Mouse (Mus musculus): ENCODE measurements at regions not wholly inside any gene's neighbourhood (a gene's known extent, or its start where the extent isn't known, plus 50 kb on each side); places are given as distances from the start of the nearest gene placed in this dataset.

- Histone ChIP-seq H3K27me3 (ENCODE audit: control insufficient read depth) (no peaks in the 10 kb centered on the region), H3K36me3 (ENCODE audit: control insufficient read depth) (no peaks in the 10 kb centered on the region), H3K4me1 (ENCODE audit: control insufficient read depth) (no peaks in the 10 kb centered on the region), H3K9me3 (ENCODE audit: control insufficient read depth, low read length) (no peaks in the 10 kb centered on the region), H3K4me3 (replicated peaks) (no peak overlapping the region)
- TF ChIP-seq GATA1 (IDR thresholded peaks at IDR 0.05; ENCODE audit: low read length) (no peak), TAL1 (IDR thresholded peaks at IDR 0.05; ENCODE audit: low read length) (no peak)
Measured at GRCm38 (mm10) chr10:120635818-120636543, 159.7 kb upstream of the Hmga2 start.

GRCm38 (mm10) chr10:120635194-120635593 lies 158.9 kb upstream of the Hmga2 start:
- H3K27me3 ChIP-seq (ENCODE audit: control insufficient read depth): no peaks in the 10 kb centered on the region
- no peaks in the 10 kb centered on the region for H3K36me3 ChIP-seq (ENCODE audit: control insufficient read depth)
- no peaks in the 10 kb centered on the region for H3K9me3 ChIP-seq (ENCODE audit: control insufficient read depth, low read length)
- H3K4me3 ChIP-seq (replicated peaks): no peak overlapping the region
- no peak for TF ChIP-seq TAL1 (IDR thresholded peaks at IDR 0.05; ENCODE audit: low read length)
- TF ChIP-seq GATA1 (IDR thresholded peaks at IDR 0.05; ENCODE audit: low read length): no peak
- no peaks in the 10 kb centered on the region for H3K4me1 ChIP-seq (ENCODE audit: control insufficient read depth)

GRCm38 (mm10) chr10:120632071-120632470 lies 155.8 kb upstream of the Hmga2 start:
- H3K9me3 ChIP-seq (ENCODE audit: control insufficient read depth, low read length): no peaks in the 10 kb centered on the region

GRCm38 (mm10) chr10:120628066-120628465 lies 151.8 kb upstream of the Hmga2 start:
- TF ChIP-seq GATA1 (IDR thresholded peaks at IDR 0.05; ENCODE audit: low read length) (no peak), TAL1 (IDR thresholded peaks at IDR 0.05; ENCODE audit: low read length) (no peak)
- no peaks in the 10 kb centered on the region for H3K4me1 ChIP-seq (ENCODE audit: control insufficient read depth)
- no peaks in the 10 kb centered on the region for H3K9me3 ChIP-seq (ENCODE audit: control insufficient read depth, low read length)

More at GRCm38 (mm10) chr10:120632071-120632470, 155.8 kb upstream of the Hmga2 start:
- H3K36me3 ChIP-seq (ENCODE audit: control insufficient read depth): no peaks in the 10 kb centered on the region
- TF ChIP-seq GATA1 (IDR thresholded peaks at IDR 0.05; ENCODE audit: low read length): no peak
- TF ChIP-seq TAL1 (IDR thresholded peaks at IDR 0.05; ENCODE audit: low read length): no peak
- H3K27me3 ChIP-seq (ENCODE audit: control insufficient read depth): no peaks in the 10 kb centered on the region
- H3K4me3 ChIP-seq (replicated peaks): no peak overlapping the region
- H3K4me1 ChIP-seq (ENCODE audit: control insufficient read depth): no peaks in the 10 kb centered on the region

GRCm38 (mm10) chr10:120625474-120625873 lies 149.2 kb upstream of the Hmga2 start:
- no peaks in the 10 kb centered on the region for H3K27me3 ChIP-seq (ENCODE audit: control insufficient read depth)
- no peak overlapping the region for H3K4me3 ChIP-seq (replicated peaks)
- TF ChIP-seq TAL1 (IDR thresholded peaks at IDR 0.05; ENCODE audit: low read length) (no peak), GATA1 (IDR thresholded peaks at IDR 0.05; ENCODE audit: low read length) (no peak)
- no peaks in the 10 kb centered on the region for H3K9me3 ChIP-seq (ENCODE audit: control insufficient read depth, low read length)
- no peaks in the 10 kb centered on the region for H3K4me1 ChIP-seq (ENCODE audit: control insufficient read depth)
- no peaks in the 10 kb centered on the region for H3K36me3 ChIP-seq (ENCODE audit: control insufficient read depth)

More at GRCm38 (mm10) chr10:120628066-120628465, 151.8 kb upstream of the Hmga2 start:
- no peaks in the 10 kb centered on the region for H3K36me3 ChIP-seq (ENCODE audit: control insufficient read depth)
- H3K4me3 ChIP-seq (replicated peaks): no peak overlapping the region
- no peaks in the 10 kb centered on the region for H3K27me3 ChIP-seq (ENCODE audit: control insufficient read depth)

- TF ChIP-seq TAL1 (IDR thresholded peaks at IDR 0.05; ENCODE audit: low read length): no peak
- TF ChIP-seq GATA1 (IDR thresholded peaks at IDR 0.05; ENCODE audit: low read length): no peak
- no peaks in the 10 kb centered on the region for H3K36me3 ChIP-seq (ENCODE audit: control insufficient read depth)
- H3K4me3 ChIP-seq (replicated peaks): no peak overlapping the region
- H3K27me3 ChIP-seq (ENCODE audit: control insufficient read depth): no peaks in the 10 kb centered on the region
- no peaks in the 10 kb centered on the region for H3K4me1 ChIP-seq (ENCODE audit: control insufficient read depth)
- H3K9me3 ChIP-seq (ENCODE audit: control insufficient read depth, low read length): no peaks in the 10 kb centered on the region
Measured at GRCm38 (mm10) chr10:120624203-120624942, 148.1 kb upstream of the Hmga2 start.

- Histone ChIP-seq H3K27me3 (ENCODE audit: control insufficient read depth) (no peaks in the 10 kb centered on the region), H3K36me3 (ENCODE audit: control insufficient read depth) (no peaks in the 10 kb centered on the region), H3K9me3 (ENCODE audit: control insufficient read depth, low read length) (no peaks in the 10 kb centered on the region), H3K4me1 (ENCODE audit: control insufficient read depth) (no peaks in the 10 kb centered on the region), H3K4me3 (replicated peaks) (no peak overlapping the region)
- TF ChIP-seq TAL1 (IDR thresholded peaks at IDR 0.05; ENCODE audit: low read length): no peak
- no peak for TF ChIP-seq GATA1 (IDR thresholded peaks at IDR 0.05; ENCODE audit: low read length)
Measured at GRCm38 (mm10) chr10:120616406-120617015, 140.2 kb upstream of the Hmga2 start.

- no peak for TF ChIP-seq GATA1 (IDR thresholded peaks at IDR 0.05; ENCODE audit: low read length)
- TF ChIP-seq TAL1 (IDR thresholded peaks at IDR 0.05; ENCODE audit: low read length): no peak
- Histone ChIP-seq H3K9me3 (ENCODE audit: control insufficient read depth, low read length) (no peaks in the 10 kb centered on the region), H3K4me3 (replicated peaks) (no peak overlapping the region), H3K36me3 (ENCODE audit: control insufficient read depth) (no peaks in the 10 kb centered on the region), H3K4me1 (ENCODE audit: control insufficient read depth) (no peaks in the 10 kb centered on the region), H3K27me3 (ENCODE audit: control insufficient read depth) (no peaks in the 10 kb centered on the region)
Measured at GRCm38 (mm10) chr10:120612351-120612750, 136.1 kb upstream of the Hmga2 start.

GRCm38 (mm10) chr10:120610076-120610475 lies 133.8 kb upstream of the Hmga2 start:
- no peak overlapping the region for H3K4me3 ChIP-seq (replicated peaks)
- H3K27me3 ChIP-seq (ENCODE audit: control insufficient read depth): no peaks in the 10 kb centered on the region
- H3K4me1 ChIP-seq (ENCODE audit: control insufficient read depth): no peaks in the 10 kb centered on the region
- TF ChIP-seq TAL1 (IDR thresholded peaks at IDR 0.05; ENCODE audit: low read length) (no peak), GATA1 (IDR thresholded peaks at IDR 0.05; ENCODE audit: low read length) (no peak)
- H3K36me3 ChIP-seq (ENCODE audit: control insufficient read depth): no peaks in the 10 kb centered on the region
- H3K9me3 ChIP-seq (ENCODE audit: control insufficient read depth, low read length): no peaks in the 10 kb centered on the region
